Mouse (Mus musculus): Measurements from ENCODE around the gene Ccdc144b. TPM values are rescaled to one million over a fixed set of nuclear protein-coding genes. Genes with fewer than 3 reads are reported as not detected.

Ccdc144b gene
- polyA plus RNA-seq, 1 experiment, result not detected

GRCm38 (mm10) chr3:36044520-36044919, 8.8 kb downstream of the Ccdc144b start:
- no peaks in the 10 kb centered on the region for H3K4me1 ChIP-seq (ENCODE audit: control insufficient read depth, insufficient read depth, low read length)
- H3K27ac ChIP-seq (ENCODE audit: insufficient read depth, low read length), result no peak overlapping the region
- no peak overlapping the region for H3K4me3 ChIP-seq (ENCODE audit: insufficient read depth, low read length)
- no peak for TF ChIP-seq CTCF (IDR thresholded peaks at IDR 0.05; ENCODE audit: borderline replicate concordance, insufficient read depth, low read length)
- no peak for TF ChIP-seq POLR2A (IDR thresholded peaks at IDR 0.05; ENCODE audit: low read depth, low read length)

GRCm38 (mm10) chr3:36031740-36032510, 21.4 kb downstream of the Ccdc144b start:
- TF ChIP-seq POLR2A (IDR thresholded peaks at IDR 0.05; ENCODE audit: low read depth, low read length) (no peak), CTCF (IDR thresholded peaks at IDR 0.05; ENCODE audit: borderline replicate concordance, insufficient read depth, low read length) (no peak)
- H3K4me1 ChIP-seq (ENCODE audit: control insufficient read depth, insufficient read depth, low read length), result no peaks in the 10 kb centered on the region
- no peak overlapping the region for H3K4me3 ChIP-seq (ENCODE audit: insufficient read depth, low read length)
- no peak overlapping the region for H3K27ac ChIP-seq (ENCODE audit: insufficient read depth, low read length)

GRCm38 (mm10) chr3:36029993-36030392, 23.4 kb downstream of the Ccdc144b start:
- H3K4me1 ChIP-seq (ENCODE audit: control insufficient read depth, insufficient read depth, low read length), result no peaks in the 10 kb centered on the region
- no peak for TF ChIP-seq POLR2A (IDR thresholded peaks at IDR 0.05; ENCODE audit: low read depth, low read length)
- no peak for TF ChIP-seq CTCF (IDR thresholded peaks at IDR 0.05; ENCODE audit: borderline replicate concordance, insufficient read depth, low read length)
- no peak overlapping the region for H3K4me3 ChIP-seq (ENCODE audit: insufficient read depth, low read length)
- H3K27ac ChIP-seq (ENCODE audit: insufficient read depth, low read length), result no peak overlapping the region

- Histone ChIP-seq H3K4me1 (ENCODE audit: control insufficient read depth, insufficient read depth, low read length) (no peaks in the 10 kb centered on the region), H3K4me3 (ENCODE audit: insufficient read depth, low read length) (no peak overlapping the region), H3K27ac (ENCODE audit: insufficient read depth, low read length) (no peak overlapping the region)
- TF ChIP-seq POLR2A (IDR thresholded peaks at IDR 0.05; ENCODE audit: low read depth, low read length), result no peak
- TF ChIP-seq CTCF (IDR thresholded peaks at IDR 0.05; ENCODE audit: borderline replicate concordance, insufficient read depth, low read length), result no peak
Observed at GRCm38 (mm10) chr3:36025732-36026131, 27.6 kb downstream of the Ccdc144b start.

- TF ChIP-seq POLR2A (IDR thresholded peaks at IDR 0.05; ENCODE audit: low read depth, low read length), result no peak
- TF ChIP-seq CTCF (IDR thresholded peaks at IDR 0.05; ENCODE audit: borderline replicate concordance, insufficient read depth, low read length), result no peak
- H3K4me3 ChIP-seq (ENCODE audit: insufficient read depth, low read length), result no peak overlapping the region
- H3K4me1 ChIP-seq (ENCODE audit: control insufficient read depth, insufficient read depth, low read length), result no peaks in the 10 kb centered on the region
- no peak overlapping the region for H3K27ac ChIP-seq (ENCODE audit: insufficient read depth, low read length)
Observed at GRCm38 (mm10) chr3:36011239-36011638, 42.1 kb downstream of the Ccdc144b start.

- TF ChIP-seq CTCF (IDR thresholded peaks at IDR 0.05; ENCODE audit: borderline replicate concordance, insufficient read depth, low read length) (no peak), POLR2A (IDR thresholded peaks at IDR 0.05; ENCODE audit: low read depth, low read length) (no peak)
- H3K27ac ChIP-seq (ENCODE audit: insufficient read depth, low read length), result no peak overlapping the region
- H3K4me1 ChIP-seq (ENCODE audit: control insufficient read depth, insufficient read depth, low read length), result no peaks in the 10 kb centered on the region
- no peak overlapping the region for H3K4me3 ChIP-seq (ENCODE audit: insufficient read depth, low read length)
Observed at GRCm38 (mm10) chr3:36008411-36009154, 44.8 kb downstream of the Ccdc144b start.

- Histone ChIP-seq H3K4me1 (ENCODE audit: control insufficient read depth, insufficient read depth, low read length) (no peaks in the 10 kb centered on the region), H3K4me3 (ENCODE audit: insufficient read depth, low read length) (no peak overlapping the region), H3K27ac (ENCODE audit: insufficient read depth, low read length) (no peak overlapping the region)
- TF ChIP-seq CTCF (IDR thresholded peaks at IDR 0.05; ENCODE audit: borderline replicate concordance, insufficient read depth, low read length) (no peak), POLR2A (IDR thresholded peaks at IDR 0.05; ENCODE audit: low read depth, low read length) (no peak)
Observed at GRCm38 (mm10) chr3:36004028-36004895, 49.1 kb downstream of the Ccdc144b start.

GRCm38 (mm10) chr3:36000275-36001239, 52.8 kb downstream of the Ccdc144b start, which contains the start of gene Mccc1:
TSS of gene Mccc1 (minus strand) at chr3:36000678.
- H3K27ac ChIP-seq (ENCODE audit: insufficient read depth, low read length), result peak within 1 kb of the TSS; percentile 94
- H3K4me3 ChIP-seq (ENCODE audit: insufficient read depth, low read length), result peak within 1 kb of the TSS; percentile 82
- H3K4me1 ChIP-seq (ENCODE audit: control insufficient read depth, insufficient read depth, low read length), result no peaks in the 10 kb centered on the region
- TF ChIP-seq POLR2A (IDR thresholded peaks at IDR 0.05; ENCODE audit: low read depth, low read length) (peak; percentile 66), CTCF (IDR thresholded peaks at IDR 0.05; ENCODE audit: borderline replicate concordance, insufficient read depth, low read length) (no peak)
